Mouse (Mus musculus): ENCODE measurements around the gene Flrt3.

DNA sequence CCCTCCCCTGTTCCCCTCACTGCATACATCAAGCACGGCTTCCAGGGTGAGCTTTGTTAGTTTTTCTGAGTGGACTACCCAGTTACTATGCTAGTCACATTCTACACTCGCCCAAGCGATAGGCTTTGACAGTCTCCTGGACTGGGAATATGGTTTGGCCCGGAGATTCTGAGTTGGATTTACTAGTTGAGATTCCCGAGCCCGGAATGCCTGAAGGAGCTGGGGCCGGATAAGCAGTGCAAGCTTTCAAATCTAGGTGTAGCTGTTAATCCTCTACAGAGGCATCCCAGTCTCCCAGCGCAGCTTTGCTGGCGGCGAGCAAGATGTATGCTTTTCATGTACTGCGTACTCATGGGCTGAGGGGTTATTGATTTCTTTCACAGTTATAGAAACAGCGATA, 812 bp downstream of the Flrt3 start:
- no peak for TF ChIP-seq POLR2A (IDR thresholded peaks at IDR 0.05; ENCODE audit: extremely low read depth, insufficient read depth, low read length)
- TF ChIP-seq CTCF (IDR thresholded peaks at IDR 0.05; ENCODE audit: extremely low read depth, insufficient read depth, low read length), result no peak
